Mouse (Mus musculus) spleen, embryonic (tissue): Measurements from ENCODE around the gene Hspa1l.
"Not testable (repeated sequence)": the region's sequence is repeated elsewhere in the genome, so short reads cannot be mapped to it uniquely, and the experiment has no call there.

Source experiments
- CTCF ChIA-PET: fragments of 350-600 bp; sonication (Branson Sonifier 250); formaldehyde crosslinking; loops from one replicate; lab custom pipeline; 2022; lab: Charles Lee

Hspa1l gene

DNA sequence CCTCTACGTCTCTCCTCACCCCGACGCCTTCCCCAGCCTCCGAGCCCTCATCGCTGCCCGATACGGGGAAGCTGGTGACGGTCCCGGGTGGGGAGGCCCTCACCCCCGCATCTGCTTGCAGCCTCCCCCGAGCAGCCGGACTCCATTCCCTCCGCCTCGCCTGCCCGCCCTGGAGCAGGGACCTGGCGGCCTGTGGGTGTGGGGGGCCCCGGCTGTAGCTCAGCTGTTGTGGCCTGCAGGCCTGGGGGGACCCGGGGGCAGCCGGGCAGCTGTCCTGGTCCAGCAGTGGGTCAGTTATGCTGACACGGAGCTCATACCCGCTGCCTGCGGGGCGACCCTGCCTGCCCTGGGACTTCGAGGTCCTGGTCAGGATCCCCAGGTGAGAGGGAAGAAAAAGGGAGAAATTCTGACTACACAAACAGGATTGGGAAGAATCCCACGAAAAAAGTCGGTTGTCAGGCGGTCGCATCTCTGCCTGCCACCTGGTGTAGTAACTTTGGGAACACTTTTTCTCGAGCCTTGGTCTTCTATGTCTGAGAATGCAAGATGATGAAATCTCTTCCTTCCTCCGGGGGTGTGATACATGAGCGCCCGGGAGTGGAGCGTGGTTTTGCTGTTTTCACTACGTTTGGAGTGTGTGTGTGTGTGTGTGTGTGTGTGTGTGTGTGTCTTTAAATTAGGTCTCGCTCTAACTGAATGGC, 29.1 kb downstream of the Hspa1l start:
- CTCF ChIA-PET, result interaction anchor here (0.7 kb wide), 1 partner anchor 47 kb away, joined by 3 read pairs; no protein-coding TSS in a partner anchor

DNA sequence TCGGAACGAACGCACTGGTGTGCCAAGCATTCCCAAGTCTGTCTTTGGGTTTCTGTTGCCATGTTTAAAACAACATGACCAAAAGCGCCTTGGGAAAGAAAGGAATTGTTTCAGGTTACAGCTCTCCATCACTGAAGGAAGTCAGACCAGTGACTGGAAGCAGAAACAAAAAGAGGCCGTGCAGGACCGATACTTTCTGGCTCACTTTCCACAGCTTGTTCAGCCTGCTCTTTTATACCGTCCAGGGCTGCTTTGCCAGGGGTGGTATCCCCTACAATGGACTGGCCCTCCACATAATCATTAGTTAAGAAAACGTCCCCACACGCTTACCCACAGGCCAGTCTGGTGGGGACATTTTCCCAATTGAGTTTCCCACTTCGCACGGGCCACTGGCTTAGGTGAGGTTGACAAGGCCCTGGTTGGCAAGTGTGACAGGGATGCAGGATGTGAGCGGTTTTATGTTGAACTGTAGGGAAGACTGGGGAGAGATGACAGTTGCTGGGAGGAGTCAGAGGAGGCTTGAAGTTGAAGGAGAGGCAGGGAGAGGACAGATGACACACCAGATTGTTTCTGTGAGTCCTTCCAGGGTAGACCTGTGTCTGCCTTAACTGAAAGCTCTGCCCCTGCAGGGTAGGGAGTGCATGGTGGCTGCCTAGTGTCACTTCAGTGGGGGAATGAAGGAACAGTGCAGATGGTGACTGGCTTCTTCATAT, 29.8 kb downstream of the Hspa1l start:
- CTCF ChIA-PET, result interaction anchor here (0.7 kb wide), 1 partner anchor 46 kb away, joined by 3 read pairs; no protein-coding TSS in a partner anchor

DNA sequence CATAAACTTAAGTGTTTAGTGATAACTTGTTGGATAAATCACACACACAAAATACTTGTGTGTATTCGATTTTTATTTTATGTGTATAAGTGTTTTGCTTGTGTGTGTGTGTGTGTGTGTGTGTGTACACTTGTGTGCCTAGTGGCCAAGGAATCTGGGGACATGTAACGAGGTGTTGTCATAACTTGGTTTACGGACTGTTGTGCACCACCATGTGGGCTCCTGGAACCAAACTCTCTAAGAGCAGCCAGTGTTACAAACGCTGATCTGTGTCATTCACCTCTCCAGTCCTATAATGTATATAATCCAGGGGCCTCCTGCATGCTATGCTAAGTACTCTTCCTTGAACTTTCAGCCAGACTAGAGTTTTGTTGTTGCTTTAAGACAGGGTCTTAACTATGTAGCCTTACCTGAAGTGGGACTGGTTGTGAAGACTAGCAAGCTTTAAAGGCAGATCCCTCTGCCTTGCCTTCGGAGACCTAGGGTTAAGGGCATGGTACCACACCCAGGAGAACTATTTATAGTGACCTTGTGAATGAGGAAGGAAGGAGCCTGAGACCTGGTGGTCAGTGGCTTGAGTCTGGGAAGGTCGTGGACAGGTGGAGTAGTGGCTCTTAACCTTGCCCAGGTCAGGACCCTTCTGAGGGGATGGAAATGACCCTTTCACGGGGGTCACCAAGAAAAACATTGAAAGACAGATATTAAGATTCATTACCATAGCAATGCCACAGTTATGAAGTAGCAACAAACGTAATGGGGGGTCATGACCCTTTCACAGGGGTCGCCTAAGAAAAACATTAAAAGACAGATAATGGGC, 30.7 kb downstream of the Hspa1l start:
- CTCF ChIA-PET, result no interaction called here

DNA sequence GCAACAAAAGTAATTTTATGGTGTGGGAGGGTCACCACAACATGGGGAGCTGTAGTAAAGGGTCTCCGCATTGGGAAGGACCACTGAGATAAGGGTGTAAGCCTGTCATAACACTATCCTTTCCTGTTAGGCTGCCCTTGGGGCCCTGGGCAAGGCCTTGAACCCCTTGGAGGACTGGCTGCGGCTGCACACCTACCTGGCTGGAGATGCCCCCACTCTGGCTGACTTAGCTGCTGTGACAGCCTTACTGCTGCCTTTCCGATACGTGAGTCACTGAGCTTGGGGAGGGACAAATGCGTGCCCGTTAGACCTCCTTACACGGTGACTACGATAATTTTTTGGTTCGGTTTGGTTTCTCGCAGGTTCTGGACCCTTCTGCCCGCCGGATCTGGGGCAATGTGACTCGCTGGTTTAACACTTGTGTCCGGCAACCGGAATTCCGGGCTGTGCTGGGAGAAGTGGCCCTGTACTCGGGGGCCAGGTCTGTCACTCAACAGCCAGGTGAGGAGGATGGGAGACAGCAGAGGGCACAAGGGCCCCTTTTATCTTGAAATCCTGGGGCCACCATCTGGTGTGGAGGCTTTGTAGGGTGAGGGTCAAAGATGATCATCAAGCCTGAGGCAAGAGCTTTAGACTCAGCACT, 31.7 kb downstream of the Hspa1l start:
- CTCF ChIA-PET, result no interaction called here

DNA sequence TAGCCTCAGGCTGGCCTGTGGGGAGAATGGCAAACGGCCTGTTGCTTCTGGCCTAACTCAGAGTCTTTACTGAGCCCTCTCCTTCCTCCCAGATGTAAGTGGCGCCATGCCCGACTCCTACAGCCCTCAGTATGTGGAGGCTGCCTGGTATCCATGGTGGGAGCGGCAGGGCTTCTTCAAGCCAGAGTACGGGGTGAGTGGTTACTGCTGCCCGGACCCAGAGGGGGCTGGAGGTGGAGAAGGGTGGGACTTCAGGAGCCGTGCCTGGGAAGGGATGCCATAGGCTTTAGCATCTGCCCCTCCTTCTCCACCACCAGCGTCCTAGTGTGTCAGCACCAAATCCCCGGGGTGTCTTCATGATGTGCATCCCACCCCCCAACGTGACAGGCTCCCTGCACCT, 32.7 kb downstream of the Hspa1l start:
- CTCF ChIA-PET, result no interaction called here

DNA sequence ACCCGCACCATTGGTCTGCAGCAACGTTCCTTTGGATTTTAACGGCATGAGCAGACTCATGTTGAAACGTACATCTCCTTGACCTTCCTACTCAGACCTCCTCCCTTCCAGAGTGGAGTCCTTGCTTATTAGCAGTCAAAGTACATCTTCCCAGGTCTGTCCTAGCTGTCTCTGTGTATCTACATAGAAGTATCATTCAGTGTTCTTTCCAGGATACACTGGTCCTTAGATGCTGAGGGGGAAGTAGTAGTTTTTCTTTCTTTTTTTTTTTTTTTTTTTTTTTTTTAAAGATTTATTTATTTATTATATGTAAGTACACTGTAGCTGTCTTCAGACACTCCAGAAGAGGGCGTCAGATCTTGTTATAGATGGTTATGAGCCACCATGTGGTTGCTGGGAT, 33.4 kb downstream of the Hspa1l start:
- CTCF ChIA-PET, result not testable (repeated sequence)

DNA sequence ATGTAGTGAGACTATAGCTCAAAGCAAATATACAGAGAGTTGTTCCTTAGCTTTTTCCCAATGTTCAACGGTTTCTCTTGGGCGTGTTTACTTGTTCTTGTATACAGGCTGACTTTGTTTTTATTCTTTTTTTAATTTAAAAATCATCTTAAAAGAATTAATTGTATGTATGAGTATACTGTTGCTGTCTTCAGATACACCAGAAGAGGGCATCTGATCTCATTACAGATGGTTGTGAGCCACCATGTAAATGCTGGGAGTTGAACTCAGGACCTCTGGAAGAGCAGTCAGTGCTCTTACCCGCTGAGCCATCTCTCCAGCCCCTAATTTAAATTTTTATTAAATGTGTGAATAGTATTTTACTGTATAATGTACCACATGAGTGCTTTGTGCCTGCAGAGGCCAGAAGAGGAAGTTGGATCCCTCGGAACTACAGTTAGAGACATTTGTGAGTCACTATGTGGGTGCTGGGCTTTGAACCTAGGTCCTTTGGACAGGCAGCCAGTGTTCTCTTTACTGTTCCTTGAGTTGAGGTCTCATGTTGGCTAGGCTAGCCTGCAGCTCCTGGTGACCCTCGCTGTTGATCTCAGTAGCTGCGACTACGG, 35.0 kb downstream of the Hspa1l start:
- CTCF ChIA-PET, result interaction anchor here (0.6 kb wide), 1 partner anchor 19 kb away, joined by 5 read pairs; no protein-coding TSS in a partner anchor

DNA sequence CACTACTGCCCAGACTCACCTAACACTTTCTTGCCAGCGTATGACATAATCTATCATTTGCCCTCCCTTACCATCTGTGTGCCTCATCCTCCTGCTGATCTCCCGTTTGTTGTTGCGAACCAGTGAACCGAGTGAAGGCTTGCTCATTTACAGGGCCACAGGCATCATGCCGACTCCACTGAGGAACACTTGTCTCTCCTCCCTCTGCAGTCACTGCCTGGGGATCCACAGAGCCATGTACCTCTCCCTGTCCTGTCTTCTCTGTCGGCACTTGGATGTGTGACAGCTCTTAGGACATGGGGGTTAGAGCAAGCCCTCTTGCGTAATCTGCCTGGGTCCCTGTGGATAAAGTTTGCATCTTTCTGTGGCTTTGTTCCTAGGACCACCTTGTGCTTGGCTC, 37.1 kb downstream of the Hspa1l start:
- CTCF ChIA-PET, result no interaction called here

DNA sequence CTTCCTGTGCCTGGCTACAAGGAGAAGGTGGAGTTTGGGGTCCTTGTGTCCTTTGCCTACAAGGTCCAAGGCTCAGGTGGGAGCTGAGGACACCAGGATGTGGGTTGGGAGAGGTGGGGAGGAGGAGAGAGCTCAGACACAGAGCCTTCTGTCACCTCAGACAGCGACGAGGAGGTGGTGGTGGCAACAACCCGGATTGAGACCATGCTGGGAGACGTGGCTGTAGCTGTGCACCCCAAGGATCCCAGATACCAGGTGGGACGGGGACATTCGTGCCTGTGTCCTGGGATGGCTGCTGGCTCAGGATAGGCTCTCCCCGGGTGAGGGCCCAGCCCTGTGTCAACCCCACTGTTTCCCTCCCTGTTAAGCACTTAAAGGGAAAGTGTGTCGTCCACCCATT, 38.9 kb downstream of the Hspa1l start:
- CTCF ChIA-PET, result interaction anchor here (0.6 kb wide), 1 partner anchor 24 kb away, joined by 15 read pairs; no protein-coding TSS in a partner anchor

DNA sequence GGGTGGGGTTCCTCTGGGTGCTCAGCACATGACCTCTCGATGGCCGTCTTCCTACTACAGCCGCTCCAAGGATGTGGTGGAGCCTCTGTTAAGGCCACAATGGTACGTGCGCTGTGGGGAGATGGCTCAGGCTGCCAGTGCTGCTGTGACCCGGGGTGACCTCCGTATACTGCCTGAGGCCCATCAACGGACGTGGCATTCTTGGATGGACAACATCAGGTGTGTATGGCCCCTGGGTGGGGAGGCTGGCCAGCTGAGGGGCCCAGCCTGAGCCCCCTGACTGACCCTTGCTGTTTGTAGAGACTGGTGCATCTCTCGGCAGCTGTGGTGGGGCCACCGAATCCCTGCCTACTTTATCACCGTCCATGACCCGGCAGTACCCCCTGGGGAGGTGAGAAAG, 39.9 kb downstream of the Hspa1l start:
- CTCF ChIA-PET, result interaction anchor here (0.5 kb wide), 1 partner anchor 116 kb away, joined by 10 read pairs; no protein-coding TSS in a partner anchor

DNA sequence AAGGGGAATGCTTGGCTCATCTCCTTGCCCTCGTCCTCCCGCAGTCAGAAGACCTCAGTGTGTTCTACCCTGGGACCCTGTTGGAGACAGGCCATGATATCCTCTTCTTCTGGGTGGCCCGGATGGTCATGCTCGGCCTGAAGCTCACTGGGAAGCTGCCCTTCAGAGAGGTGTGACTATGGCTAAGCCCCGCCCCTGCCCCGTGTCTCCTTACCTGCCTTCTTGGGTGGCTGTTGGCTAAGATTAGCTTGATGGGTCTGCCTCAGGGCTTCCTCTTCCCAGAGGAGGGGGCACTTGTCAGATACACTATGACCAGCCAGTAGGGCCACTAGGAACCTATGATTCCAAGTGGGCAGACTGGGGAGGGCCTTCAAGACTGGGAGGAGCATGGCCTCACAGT, 40.7 kb downstream of the Hspa1l start:
- CTCF ChIA-PET, result no interaction called here

DNA sequence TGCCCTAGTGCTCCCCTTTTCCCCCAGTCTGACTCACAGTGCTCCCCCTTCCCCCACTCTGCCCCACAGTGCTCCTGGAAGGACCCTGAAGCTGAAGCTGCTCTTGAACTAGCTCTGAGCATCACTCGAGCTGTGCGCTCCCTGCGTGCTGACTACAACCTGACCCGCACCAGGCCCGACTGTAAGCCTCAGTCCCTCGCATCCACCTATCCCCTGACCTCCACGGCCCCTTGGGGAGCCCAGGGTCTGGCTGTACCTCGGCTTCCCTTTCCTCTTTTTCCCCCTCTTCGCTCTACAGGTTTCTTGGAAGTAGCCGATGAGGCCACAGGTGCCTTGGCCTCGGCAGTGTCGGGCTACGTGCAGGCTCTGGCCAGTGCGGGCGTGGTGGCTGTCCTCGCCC, 42.8 kb downstream of the Hspa1l start:
- CTCF ChIA-PET, result interaction anchor here (0.5 kb wide), 1 partner anchor 602 kb away, joined by 3 read pairs; no protein-coding TSS in a partner anchor

DNA sequence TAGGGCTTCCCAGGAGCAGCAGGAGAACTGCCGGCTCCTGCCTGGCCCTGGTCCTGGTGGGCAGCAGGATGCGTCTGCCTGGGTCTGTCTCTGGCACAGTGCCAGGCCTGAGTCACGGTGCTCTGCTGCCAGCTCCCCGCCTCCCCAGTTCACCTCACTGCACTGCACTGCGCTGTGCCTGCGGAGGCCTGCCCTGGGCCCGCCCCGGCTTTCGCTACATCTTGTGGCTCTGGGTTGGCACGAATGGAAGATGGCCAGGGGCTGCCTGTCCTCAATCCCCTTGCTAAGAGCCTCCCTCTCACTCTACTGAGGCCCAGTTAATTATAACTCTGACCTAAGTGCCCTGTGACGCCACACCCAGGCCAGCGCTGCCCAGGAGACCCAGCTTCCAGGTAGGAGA, 43.9 kb downstream of the Hspa1l start, which contains the start of gene Vwa7:
Vwa7 (plus strand) TSS at position 204 of the 400 bp plus-strand sequence.
- CTCF ChIA-PET, result interaction anchor here (0.6 kb wide), 1 partner anchor 728 kb away, joined by 5 read pairs; no protein-coding TSS in a partner anchor

DNA sequence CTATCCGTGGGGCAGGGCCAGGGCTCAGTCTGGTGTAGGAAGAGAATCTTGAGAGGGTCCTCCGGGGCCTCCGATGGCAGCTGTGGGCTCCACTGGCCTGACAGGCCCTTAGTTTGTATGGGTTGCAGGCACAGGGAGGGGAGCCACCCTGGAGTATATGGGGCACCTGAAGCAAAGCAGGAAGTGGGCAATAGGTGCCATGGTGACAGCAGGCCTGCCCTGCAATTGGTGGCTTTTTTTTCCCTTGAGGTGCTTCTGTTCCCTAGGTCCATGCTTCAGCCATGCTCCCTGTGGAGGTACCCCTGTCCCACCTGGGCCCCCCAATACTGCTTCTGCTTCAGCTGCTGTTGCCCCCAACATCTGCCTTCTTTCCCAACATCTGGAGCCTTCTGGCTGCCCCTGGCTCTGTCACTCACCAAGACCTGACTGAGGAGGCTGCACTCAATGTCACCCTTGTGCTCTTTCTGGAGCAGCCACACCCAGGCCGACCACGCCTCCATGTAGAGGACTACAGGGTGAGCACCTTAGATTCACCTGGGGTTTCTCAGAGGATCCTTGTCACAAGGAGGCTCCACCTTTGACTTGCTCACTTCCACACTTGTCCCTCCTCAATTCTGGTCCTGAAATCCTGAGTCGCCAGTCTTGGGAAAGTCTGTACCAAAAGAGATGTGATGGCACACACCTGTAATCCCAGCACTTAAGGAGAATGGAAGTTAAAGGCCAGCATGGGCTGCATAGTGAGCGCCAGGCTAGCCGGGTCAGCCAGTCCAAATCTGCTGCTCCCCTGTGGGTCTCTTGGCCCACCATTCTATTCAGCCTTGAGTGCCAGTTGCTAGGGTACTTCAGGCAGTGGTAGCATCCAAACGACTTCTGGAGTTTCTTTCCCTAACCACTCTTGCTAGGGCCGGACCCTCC, 44.5 kb downstream of the Hspa1l start:
- CTCF ChIA-PET, result no interaction called here

DNA sequence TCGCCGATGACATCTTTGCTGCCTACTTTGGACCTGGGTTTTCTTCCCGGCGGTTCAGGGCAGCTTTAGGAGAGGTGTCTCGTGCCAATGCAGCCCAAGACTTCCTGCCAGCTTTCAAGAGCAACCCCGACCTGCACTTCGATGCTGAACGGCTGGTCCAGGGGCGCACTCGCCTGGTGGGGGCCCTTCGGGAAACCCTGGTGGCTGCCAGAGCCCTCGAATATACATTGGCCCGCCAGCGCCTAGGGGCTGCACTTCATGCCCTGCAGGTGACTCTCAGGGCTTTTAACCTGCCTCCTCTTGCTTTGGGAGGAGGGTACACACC, 45.2 kb downstream of the Hspa1l start:
- CTCF ChIA-PET, result no interaction called here

DNA sequence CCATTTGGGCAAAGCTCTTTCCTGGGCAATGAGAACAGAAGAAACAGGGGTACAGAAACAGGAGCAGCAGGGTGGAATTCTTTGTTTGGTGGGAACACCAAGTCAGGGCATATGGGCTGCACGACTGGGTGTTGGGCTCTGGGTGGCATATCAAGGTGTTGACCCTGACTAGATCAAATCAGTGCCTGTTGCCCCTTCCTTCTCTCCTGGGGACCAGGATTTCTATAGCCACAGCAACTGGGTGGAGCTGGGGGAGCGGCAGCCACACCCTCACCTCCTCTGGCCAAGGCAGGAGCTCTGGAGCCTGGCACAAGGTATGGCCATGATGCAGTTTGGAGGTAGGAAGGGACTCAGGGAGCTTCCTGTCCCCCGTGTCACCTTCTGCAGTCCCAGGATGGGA, 45.7 kb downstream of the Hspa1l start:
- CTCF ChIA-PET, result interaction anchor here (0.6 kb wide), 1 partner anchor 25 kb away, joined by 4 read pairs; no protein-coding TSS in a partner anchor

DNA sequence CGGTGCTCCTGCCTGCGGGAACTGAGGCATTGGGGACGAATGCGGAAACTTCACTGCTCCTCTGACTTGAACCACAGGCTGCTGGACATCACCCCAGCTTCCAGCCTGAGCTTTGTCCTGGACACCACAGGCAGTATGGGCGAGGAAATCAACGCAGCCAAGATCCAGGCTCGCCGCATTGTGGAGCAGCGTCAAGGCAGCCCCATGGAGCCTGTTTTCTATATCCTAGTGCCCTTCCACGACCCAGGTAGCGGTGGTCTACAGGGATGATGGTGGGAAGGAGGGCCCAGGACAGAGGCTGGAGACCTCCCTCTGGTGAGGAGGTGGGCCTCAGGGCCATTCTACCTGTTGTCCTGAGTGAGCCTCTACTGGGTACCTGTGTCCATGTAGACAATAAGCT, 47.4 kb downstream of the Hspa1l start:
- CTCF ChIA-PET, result interaction anchor here (0.5 to 2.4 kb wide), 2 partner anchors 27 to 39 kb away, joined by 9 to 16 read pairs; partner anchors contain the start of gene Ddah2

DNA sequence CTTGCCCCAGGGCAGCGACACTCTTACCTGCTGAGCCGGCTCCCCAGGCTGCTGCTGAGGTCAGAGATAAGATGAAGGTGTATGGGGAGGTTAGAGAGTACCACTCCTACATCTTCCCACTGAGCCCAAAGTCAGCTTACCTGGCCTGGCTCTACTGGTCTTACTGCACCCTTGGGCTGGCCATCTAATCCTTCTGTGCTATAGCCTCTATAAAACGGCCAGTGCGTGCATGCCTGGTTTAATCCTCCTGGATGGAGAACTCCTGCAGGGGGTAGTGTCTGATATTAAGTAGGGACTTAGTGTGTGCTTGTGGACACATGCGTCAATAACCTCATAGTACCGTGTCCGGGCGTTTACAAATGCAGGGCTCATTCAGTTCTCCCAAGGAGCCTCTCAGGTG, 48.0 kb downstream of the Hspa1l start:
- CTCF ChIA-PET, result interaction anchor here (0.5 to 2.4 kb wide), 2 partner anchors 27 to 39 kb away, joined by 9 to 16 read pairs; partner anchors contain the start of gene Ddah2

DNA sequence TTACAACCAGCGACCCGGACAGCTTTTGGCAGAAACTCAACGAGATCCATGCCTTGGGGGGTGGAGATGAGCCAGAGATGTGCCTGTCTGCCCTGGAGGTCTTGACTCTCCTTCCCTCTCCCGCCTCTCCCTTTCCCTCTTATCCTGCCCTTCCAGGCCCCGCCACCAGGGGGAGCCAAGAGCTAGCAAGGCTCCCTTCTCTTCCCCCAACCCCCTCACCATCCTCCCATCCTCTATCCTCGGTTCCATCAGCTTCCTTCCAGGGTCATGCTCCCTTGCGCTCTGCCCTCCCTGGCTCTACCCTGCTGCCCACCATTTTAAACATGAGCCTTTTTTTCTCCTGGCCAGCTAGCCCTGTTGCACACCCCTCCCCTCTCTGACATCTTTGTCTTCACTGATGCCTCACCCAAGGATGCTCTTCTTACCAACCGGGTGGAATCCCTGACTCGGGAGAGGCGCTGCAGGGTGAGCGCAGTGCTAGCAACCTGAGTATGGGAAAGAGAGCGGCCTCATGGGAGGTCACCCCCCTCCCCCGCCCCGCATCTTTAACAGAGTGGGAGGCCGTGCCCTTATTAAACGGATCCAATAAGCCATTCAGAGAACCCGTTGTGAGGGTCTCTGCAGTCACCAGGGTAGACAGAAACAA, 48.8 kb downstream of the Hspa1l start:
- CTCF ChIA-PET, result interaction anchor here (0.6 to 2.4 kb wide), 2 partner anchors 35 to 38 kb away, joined by 8 to 16 read pairs; partner anchors contain the start of gene Ddah2
